Mouse (Mus musculus): ENCODE measurements around the gene Stap2. TPM values are rescaled to one million over a fixed set of nuclear protein-coding genes. Genes with fewer than 3 reads are reported as not detected.

The Stap2 gene
- polyA plus RNA-seq, 1 experiment from 2014 or later: 4.5 TPM

GRCm38 (mm10) chr17:55959946-55960740, 45.2 kb downstream of the Stap2 start:
- ATAC-seq (ENCODE audit: low FRiP score) (no peak), DNase-seq (ENCODE audit: low spot score, missing footprints) (no peak)
- peak overlapping the region; percentile 52; the same call in 1 of the 2 replicates for H3K9ac ChIP-seq (ENCODE audit: low read length)
- H3K4me1 ChIP-seq (ENCODE audit: control insufficient read depth, insufficient read depth, low read length): peaks cover 18% of the 10 kb centered on the region
- peak overlapping the region; percentile 74 for H3K4me2 ChIP-seq
- H3K4me3 ChIP-seq (ENCODE audit: low read depth, low read length): peak overlapping the region; percentile 56
- no peaks in the 10 kb centered on the region for H3K27me3 ChIP-seq (ENCODE audit: control insufficient read depth, insufficient read depth, low read length)
- 81% methylated on average over 10 of the region's 10 CpGs for WGBS
- H3K36me3 ChIP-seq (ENCODE audit: control insufficient read depth, insufficient read depth, low read length): peaks cover 6% of the 10 kb centered on the region; the same call in 1 of the 2 replicates
- H3K9me3 ChIP-seq (ENCODE audit: control insufficient read depth, low read length): no peaks in the 10 kb centered on the region
- no peak overlapping the region for H3K27ac ChIP-seq (ENCODE audit: low read depth, low read length)

GRCm38 (mm10) chr17:55958918-55959728, 46.3 kb downstream of the Stap2 start, which contains the start of gene Yju2:
TSS of gene Yju2 (plus strand) at chr17:55959099.
- ATAC-seq (ENCODE audit: low FRiP score) (peak; percentile 91), DNase-seq (ENCODE audit: low spot score, missing footprints) (peak; percentile 99)
- Histone ChIP-seq H3K36me3 (ENCODE audit: control insufficient read depth, insufficient read depth, low read length) (no peaks in the 10 kb centered on the region), H3K9me3 (ENCODE audit: control insufficient read depth, low read length) (no peaks in the 10 kb centered on the region), H3K9ac (ENCODE audit: low read length) (peak within 1 kb of the TSS; percentile 76), H3K4me3 (ENCODE audit: low read depth, low read length) (peak within 1 kb of the TSS; percentile 56), H3K27me3 (ENCODE audit: control insufficient read depth, insufficient read depth, low read length) (no peaks in the 10 kb centered on the region), H3K4me1 (ENCODE audit: control insufficient read depth, insufficient read depth, low read length) (peaks cover 18% of the 10 kb centered on the region), H3K27ac (ENCODE audit: low read depth, low read length) (peak within 1 kb of the TSS; percentile 92), H3K4me2 (peak within 1 kb of the TSS; percentile 74)
- WGBS: under 1% methylated on average over 46 of the region's 46 CpGs

- Histone ChIP-seq H3K9me3 (ENCODE audit: control insufficient read depth, low read length) (no peaks in the 10 kb centered on the region), H3K4me3 (ENCODE audit: low read depth, low read length) (peak overlapping the region; percentile 56), H3K27me3 (ENCODE audit: control insufficient read depth, insufficient read depth, low read length) (no peaks in the 10 kb centered on the region), H3K4me1 (ENCODE audit: control insufficient read depth, insufficient read depth, low read length) (peaks cover 18% of the 10 kb centered on the region), H3K36me3 (ENCODE audit: control insufficient read depth, insufficient read depth, low read length) (no peaks in the 10 kb centered on the region), H3K9ac (ENCODE audit: low read length) (peak overlapping the region; percentile 76), H3K27ac (ENCODE audit: low read depth, low read length) (peak overlapping the region; percentile 92), H3K4me2 (peak overlapping the region; percentile 74)
- DNase-seq (ENCODE audit: low spot score, missing footprints): no peak
- ATAC-seq (ENCODE audit: low FRiP score): no peak
- 22% methylated on average over 2 of the region's 2 CpGs for WGBS
Measured at GRCm38 (mm10) chr17:55958584-55958886, 46.8 kb downstream of the Stap2 start.

DNA sequence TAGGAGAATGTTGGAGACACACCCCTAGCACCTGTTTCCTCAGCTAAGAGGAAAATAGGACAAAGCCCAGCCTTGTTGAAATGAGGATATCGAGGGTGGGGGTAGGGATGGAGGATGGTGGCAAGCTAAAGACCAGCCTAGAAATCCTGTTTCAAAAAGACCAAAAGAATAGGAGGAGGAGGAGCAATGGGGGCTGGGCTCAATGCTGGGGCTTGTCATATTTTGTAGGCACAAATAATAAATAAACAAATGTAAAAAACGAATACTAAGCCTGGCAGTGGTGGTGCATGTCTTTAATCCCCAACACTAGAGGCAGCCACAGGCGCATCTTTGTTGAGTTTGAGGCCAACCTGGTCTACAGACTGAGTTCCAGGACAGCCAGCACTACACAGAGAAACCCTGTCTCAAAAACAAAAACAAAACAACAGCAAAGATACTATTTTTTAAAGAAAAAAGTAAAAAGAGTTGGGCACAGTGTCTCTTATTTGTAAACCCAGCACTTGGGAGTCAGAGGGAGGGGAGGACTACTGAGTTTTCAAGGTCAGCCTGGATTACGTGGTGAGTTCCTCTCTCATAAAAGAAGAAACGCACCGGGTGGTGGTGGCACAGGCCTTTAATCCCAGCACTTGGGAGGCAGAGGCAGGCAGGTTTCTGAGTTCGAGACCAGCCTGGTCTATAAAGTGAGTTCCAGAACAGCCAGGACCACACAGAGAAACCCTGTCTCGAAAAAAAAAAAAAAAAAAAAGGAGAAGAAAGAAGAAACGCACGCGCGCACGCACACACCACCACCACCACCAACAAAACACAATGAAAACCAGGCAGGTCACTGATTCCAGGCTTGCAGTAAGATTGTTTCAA, 47.4 kb downstream of the Stap2 start:
- peak overlapping the region; percentile 56 for H3K4me3 ChIP-seq (ENCODE audit: low read depth, low read length)
- no peaks in the 10 kb centered on the region for H3K36me3 ChIP-seq (ENCODE audit: control insufficient read depth, insufficient read depth, low read length)
- no peaks in the 10 kb centered on the region for H3K27me3 ChIP-seq (ENCODE audit: control insufficient read depth, insufficient read depth, low read length)
- no peaks in the 10 kb centered on the region for H3K9me3 ChIP-seq (ENCODE audit: control insufficient read depth, low read length)
- H3K27ac ChIP-seq (ENCODE audit: low read depth, low read length): no peak overlapping the region; the same call in 1 of the 2 replicates
- no peak for DNase-seq (ENCODE audit: low spot score, missing footprints)
- peak overlapping the region; percentile 76 for H3K9ac ChIP-seq (ENCODE audit: low read length)
- peaks cover 18% of the 10 kb centered on the region for H3K4me1 ChIP-seq (ENCODE audit: control insufficient read depth, insufficient read depth, low read length)
- peak overlapping the region; percentile 74 for H3K4me2 ChIP-seq
- ATAC-seq (ENCODE audit: low FRiP score): no peak
- 82% methylated on average over 13 of the region's 13 CpGs for WGBS

DNA sequence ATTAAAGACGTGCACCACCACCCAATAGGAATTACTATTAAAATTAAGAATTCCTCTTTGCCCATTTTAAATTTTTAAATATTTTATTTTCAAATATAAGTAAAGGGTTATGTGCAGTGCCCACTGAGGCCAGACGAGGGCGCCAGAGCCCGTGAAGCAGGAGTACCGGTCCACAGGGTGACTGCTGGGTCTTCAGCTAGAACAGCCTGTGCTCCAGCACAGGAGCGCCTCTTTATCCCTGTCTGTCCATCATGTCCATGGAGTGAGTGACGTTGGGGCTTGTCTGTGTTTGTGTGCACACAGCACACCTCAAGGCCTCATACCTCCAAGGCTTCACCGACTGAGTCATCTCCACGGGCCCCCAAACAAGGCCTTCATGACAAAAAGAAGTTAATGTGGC, 48.2 kb downstream of the Stap2 start:
- ATAC-seq (ENCODE audit: low FRiP score): peak; percentile 56
- peak; percentile 97 for DNase-seq (ENCODE audit: low spot score, missing footprints)
- Histone ChIP-seq H3K4me2 (peak overlapping the region; percentile 68), H3K4me1 (ENCODE audit: control insufficient read depth, insufficient read depth, low read length) (peaks cover 18% of the 10 kb centered on the region), H3K9me3 (ENCODE audit: control insufficient read depth, low read length) (no peaks in the 10 kb centered on the region), H3K4me3 (ENCODE audit: low read depth, low read length) (no peak overlapping the region), H3K36me3 (ENCODE audit: control insufficient read depth, insufficient read depth, low read length) (no peaks in the 10 kb centered on the region), H3K9ac (ENCODE audit: low read length) (peak overlapping the region; percentile 36; the same call in 1 of the 2 replicates), H3K27me3 (ENCODE audit: control insufficient read depth, insufficient read depth, low read length) (no peaks in the 10 kb centered on the region), H3K27ac (ENCODE audit: low read depth, low read length) (no peak overlapping the region)
- 14% methylated on average over 9 of the region's 9 CpGs for WGBS

DNA sequence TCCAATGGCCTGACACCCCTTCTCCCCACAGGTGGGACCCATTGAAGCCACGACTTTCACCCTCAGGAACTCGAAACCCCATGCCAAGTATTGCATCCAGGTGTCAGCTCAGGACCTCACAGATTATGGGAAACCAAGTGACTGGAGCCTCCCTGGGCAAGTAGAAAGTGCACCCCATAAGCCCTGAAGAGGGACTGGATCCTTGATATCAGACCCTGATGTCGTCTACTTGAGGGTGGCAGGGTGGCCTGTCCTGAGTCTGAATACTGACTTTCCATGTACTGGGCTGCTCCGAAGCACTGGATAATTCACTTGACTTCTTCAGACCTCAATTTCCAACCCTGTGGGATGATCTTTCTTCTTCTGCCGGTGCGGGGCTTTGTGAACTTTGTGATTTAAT, 48.8 kb downstream of the Stap2 start:
- DNase-seq (ENCODE audit: low spot score, missing footprints): peak; percentile 89
- no peak for ATAC-seq (ENCODE audit: low FRiP score)
- 28% methylated on average over 6 of the region's 6 CpGs for WGBS
- peak overlapping the region; percentile 43 for H3K4me3 ChIP-seq (ENCODE audit: low read depth, low read length)
- H3K4me2 ChIP-seq: peak overlapping the region; percentile 68
- H3K27me3 ChIP-seq (ENCODE audit: control insufficient read depth, insufficient read depth, low read length): no peaks in the 10 kb centered on the region
- H3K4me1 ChIP-seq (ENCODE audit: control insufficient read depth, insufficient read depth, low read length): peaks cover 18% of the 10 kb centered on the region
- H3K9ac ChIP-seq (ENCODE audit: low read length): peak overlapping the region; percentile 52; the same call in 1 of the 2 replicates
- H3K9me3 ChIP-seq (ENCODE audit: control insufficient read depth, low read length): no peaks in the 10 kb centered on the region
- no peaks in the 10 kb centered on the region for H3K36me3 ChIP-seq (ENCODE audit: control insufficient read depth, insufficient read depth, low read length)
- no peak overlapping the region for H3K27ac ChIP-seq (ENCODE audit: low read depth, low read length)

DNA sequence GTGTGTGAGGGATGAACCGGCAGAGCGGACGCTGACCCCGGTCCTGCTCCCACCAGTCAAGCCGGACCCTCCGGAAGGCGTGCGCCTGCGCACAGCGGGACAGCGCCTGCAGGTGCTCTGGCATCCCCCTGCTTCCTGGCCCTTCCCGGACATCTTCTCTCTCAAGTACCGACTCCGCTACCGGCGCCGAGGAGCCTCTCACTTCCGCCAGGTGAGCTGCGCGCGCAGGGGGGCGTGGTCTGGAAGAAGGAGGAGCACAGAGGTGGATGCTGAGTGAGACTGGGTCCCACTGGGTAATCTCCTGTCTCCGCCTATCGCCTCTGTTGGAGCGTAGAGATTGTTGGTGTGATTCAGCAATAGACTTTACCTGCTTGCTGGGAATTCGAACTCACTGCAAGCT, 49.3 kb downstream of the Stap2 start:
- Histone ChIP-seq H3K4me1 (ENCODE audit: control insufficient read depth, insufficient read depth, low read length) (peaks cover 18% of the 10 kb centered on the region), H3K36me3 (ENCODE audit: control insufficient read depth, insufficient read depth, low read length) (no peaks in the 10 kb centered on the region), H3K9me3 (ENCODE audit: control insufficient read depth, low read length) (no peaks in the 10 kb centered on the region), H3K27me3 (ENCODE audit: control insufficient read depth, insufficient read depth, low read length) (no peaks in the 10 kb centered on the region), H3K9ac (ENCODE audit: low read length) (peak overlapping the region; percentile 52), H3K4me3 (ENCODE audit: low read depth, low read length) (peak overlapping the region; percentile 43), H3K4me2 (peak overlapping the region; percentile 68), H3K27ac (ENCODE audit: low read depth, low read length) (no peak overlapping the region)
- ATAC-seq (ENCODE audit: low FRiP score) (peak; percentile 29), DNase-seq (ENCODE audit: low spot score, missing footprints) (peak; percentile 93)
- WGBS: under 1% methylated on average over 26 of the region's 26 CpGs

- Histone ChIP-seq H3K9me3 (ENCODE audit: control insufficient read depth, low read length) (no peaks in the 10 kb centered on the region), H3K4me2 (no peak overlapping the region), H3K9ac (ENCODE audit: low read length) (no peak overlapping the region), H3K36me3 (ENCODE audit: control insufficient read depth, insufficient read depth, low read length) (no peaks in the 10 kb centered on the region), H3K27ac (ENCODE audit: low read depth, low read length) (no peak overlapping the region), H3K4me3 (ENCODE audit: low read depth, low read length) (no peak overlapping the region), H3K27me3 (ENCODE audit: control insufficient read depth, insufficient read depth, low read length) (no peaks in the 10 kb centered on the region), H3K4me1 (ENCODE audit: control insufficient read depth, insufficient read depth, low read length) (peaks cover 15% of the 10 kb centered on the region)
- WGBS: 41% methylated on average over 16 of the region's 16 CpGs
- DNase-seq (ENCODE audit: low spot score, missing footprints) (no peak), ATAC-seq (ENCODE audit: low FRiP score) (no peak)
Measured at GRCm38 (mm10) chr17:55954229-55954628, 51.2 kb downstream of the Stap2 start.
